Mouse (Mus musculus): Measurements from ENCODE around the gene Rabgap1l.

DNA sequence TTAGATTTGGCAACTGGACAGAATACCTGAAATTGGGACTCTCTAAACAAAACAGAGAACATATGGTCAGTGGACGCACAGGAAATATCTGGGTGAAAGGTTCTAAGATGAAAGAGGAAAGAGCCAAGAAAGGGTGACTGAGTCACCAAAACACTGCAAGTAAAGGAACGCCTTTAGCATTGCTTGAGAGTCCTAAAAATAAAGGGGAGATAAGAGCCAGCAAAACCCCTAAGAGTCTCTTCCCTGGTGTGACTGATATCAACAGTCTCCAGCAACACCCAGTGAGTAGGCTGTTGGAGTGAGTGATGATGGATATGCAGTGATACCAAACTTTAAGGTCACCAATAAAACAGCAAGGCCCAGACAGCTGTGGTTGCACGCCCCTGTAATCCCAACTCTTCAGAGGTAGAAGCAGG, 32.4 kb upstream of the Rabgap1l start:
- TF ChIP-seq TAL1 (conservative IDR thresholded peaks at IDR 0.05; ENCODE audit: low read depth, low read length): no peak
- no peak for TF ChIP-seq GATA1 (IDR thresholded peaks at IDR 0.05; ENCODE audit: borderline replicate concordance, low read length)
- TF ChIP-seq CTCF (IDR thresholded peaks at IDR 0.05; ENCODE audit: low read depth, low read length): no peak
- TF ChIP-seq GATA2 (IDR thresholded peaks at IDR 0.05; ENCODE audit: borderline replicate concordance, low read depth, low read length): no peak

All from G1E (cell line).